Mouse (Mus musculus) naive thymus-derived CD4-positive, alpha-beta T cell, adult 5 months (primary cell): ENCODE data around the gene Lum. TPM values are rescaled to one million over a fixed set of nuclear protein-coding genes. Genes with fewer than 3 reads are reported as not detected.

Source experiments
- polyA plus RNA-seq: library from polyadenylated mRNA; unstranded; fragments of 100-300 nt; shearing (Covaris generic); gene quantifications from one replicate; pipeline ENCODE4 v1.2.1, GENCODE M21; 2017

The Lum gene
- not detected for polyA plus RNA-seq

DNA sequence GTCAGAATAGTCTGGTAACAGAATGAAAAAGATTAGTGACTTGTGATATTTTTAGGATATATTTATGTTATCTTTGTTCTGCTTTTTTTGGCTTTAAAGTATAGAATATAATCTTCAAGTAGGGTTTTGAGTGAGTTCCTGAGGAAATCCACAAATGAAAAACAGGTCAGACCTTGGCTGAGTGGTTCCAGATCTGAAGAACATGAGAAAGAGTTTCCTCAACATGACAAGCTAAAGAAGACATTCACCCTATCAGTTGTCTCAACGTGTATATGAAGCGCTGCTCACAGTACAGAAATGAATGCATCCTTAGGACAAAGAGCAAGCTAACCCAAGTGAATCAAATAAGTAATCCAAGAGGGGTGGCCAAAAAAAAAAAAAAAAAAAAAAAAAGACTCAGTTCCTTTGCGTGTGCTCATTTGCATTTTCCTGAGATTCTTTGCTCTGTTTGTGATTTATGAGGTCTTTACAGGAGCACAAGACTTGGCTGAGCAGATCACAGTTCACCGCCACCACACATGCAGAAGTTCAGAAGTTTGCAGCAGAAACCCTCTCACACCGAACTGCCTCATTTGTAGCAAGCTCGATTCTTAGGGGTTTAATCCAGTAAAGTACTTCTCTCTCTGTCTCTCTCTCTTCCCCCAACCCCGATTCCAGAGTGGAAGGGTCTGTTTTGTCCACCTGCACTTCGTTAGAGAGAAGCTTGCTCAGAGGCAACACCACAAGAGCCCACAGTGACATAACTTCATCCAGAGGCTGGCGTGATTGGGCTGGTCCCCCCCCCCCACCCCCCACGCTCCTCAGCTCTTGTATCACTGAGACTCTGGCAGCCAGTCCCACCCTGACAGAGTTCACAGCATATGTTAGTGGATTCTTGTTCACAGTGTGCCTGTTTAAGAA lies at the start of gene Lum:
Gene Lum (plus strand): TSS at position 172 of the 900 bp plus-strand sequence.

GRCm38 (mm10) chr10:97606579-97606978 lies 41.7 kb downstream of the Lum start, which contains the start of gene Kera:
Gene Kera, plus strand, starts transcription at chr10:97606879.

Other genes with a start within 250 kb of the Lum start
- gene Dcn, start 85.5 kb upstream of the Lum start, polyA plus RNA-seq = not detected
- not detected for gene Kera, start 41.8 kb downstream of the Lum start, polyA plus RNA-seq
- gene Epyc, start 78.9 kb downstream of the Lum start, polyA plus RNA-seq = not detected
- not detected for gene Ccer1, start 127.9 kb downstream of the Lum start, polyA plus RNA-seq
- 0.30 TPM for gene C030005K15Rik, start 161.6 kb downstream of the Lum start, polyA plus RNA-seq